Mouse (Mus musculus) heart, adult 9 months (tissue): ENCODE results near the gene Ahcy.
"Not testable (repeated sequence)": the region's sequence is repeated elsewhere in the genome, so short reads cannot be mapped to it uniquely, and the experiment has no call there.

Source experiments
- DNase-seq, 2 experiments: peaks; one replicate each; pipeline ENCODE4 v3.0.0; 2022; ENCODE audit warnings: low spot score in 2 of 2

The Ahcy gene

DNA sequence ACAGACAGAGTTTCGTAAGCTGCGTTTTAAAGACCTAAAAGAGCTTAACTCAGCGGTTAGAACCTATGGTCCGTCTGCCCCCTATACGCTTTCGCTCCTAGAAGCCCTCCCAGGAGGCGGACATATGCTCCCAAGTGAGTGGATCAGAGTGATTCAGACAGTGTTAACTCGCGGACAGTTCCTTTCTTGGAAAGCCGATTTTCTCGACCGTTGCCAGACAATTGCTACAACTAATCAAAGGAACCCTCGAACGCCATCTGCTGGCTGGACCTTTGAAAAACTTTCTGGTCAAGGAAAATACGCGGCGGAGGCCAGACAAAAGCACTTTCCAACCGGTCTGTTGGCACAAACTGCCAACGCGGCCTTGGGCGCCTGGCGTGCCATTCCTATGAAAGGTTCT lies 54.6 kb downstream of the Ahcy start:
- peak; percentile 72 to 87 for DNase-seq

- DNase-seq = peak; percentile 56 to 64
Measured at GRCm38 (mm10) chr2:155018762-155019641, 55.3 kb downstream of the Ahcy start.

DNA sequence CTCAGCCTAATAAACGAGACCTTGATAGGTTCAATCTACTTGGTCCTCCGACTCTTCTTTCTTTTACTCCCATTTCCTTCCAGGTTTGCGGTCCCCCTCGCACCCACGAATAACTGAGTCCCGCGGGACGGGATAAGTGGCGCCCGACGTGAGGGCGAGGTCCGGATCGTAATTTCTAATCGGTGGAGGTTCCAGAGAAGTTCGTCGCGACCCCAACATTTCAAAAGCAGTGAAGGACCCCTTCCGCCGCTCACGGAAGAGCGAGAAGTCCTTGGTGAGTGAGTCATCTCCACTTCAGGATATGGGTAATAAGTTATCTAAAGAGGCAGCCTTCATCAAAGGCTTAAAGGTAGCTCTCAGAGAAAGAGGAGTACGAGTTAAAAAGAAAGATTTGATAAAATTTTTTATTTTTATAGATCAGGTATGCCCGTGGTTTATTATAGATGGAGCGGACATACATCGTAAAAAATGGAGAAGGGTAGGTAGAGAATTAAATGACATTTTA lies 56.0 kb downstream of the Ahcy start, which contains the start of gene Gm14226:
Gene Gm14226 (plus strand): TSS at position 16 of the 505 bp plus-strand sequence.
- not testable (repeated sequence) for DNase-seq

DNA sequence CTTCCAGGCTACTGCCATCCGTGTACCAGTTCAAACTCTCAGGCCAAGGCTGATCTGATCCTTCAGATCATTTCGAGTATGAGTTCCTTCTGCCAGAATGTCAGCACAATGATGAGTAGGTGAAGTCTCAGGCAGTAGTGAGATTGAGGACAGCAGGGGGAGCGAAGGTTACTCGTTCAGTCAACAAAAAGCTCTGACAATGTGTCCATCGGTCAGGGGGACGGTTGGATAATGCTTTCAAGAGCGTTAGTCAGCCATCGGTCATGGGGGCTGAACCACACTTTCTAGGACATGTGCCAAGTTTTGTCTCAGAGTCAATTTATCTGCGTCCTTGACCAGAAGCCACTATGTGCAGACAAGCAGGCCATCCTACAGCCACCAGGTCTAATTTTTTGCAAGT lies 57.5 kb downstream of the Ahcy start:
- not testable (repeated sequence) for DNase-seq

DNA sequence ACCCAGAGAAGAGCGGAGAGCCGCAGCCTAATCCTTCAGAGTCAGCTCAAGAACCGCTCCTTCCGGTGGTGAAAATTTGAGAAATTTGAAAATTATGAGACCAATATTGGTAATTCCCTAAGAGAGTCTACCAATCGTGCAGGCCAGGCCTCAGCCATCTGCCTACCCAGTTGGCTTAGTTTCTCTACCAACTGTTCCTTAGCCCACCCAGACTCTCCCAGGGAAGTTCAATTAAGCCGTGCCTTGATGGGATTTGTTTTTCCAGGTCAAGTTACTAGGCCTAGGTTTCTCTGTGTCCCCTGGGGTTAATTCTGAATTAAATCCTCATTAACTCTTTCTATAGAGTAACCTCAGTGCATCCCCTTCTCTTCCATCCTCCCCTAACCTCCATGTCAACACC lies 61.3 kb downstream of the Ahcy start:
- no peak for DNase-seq

DNA sequence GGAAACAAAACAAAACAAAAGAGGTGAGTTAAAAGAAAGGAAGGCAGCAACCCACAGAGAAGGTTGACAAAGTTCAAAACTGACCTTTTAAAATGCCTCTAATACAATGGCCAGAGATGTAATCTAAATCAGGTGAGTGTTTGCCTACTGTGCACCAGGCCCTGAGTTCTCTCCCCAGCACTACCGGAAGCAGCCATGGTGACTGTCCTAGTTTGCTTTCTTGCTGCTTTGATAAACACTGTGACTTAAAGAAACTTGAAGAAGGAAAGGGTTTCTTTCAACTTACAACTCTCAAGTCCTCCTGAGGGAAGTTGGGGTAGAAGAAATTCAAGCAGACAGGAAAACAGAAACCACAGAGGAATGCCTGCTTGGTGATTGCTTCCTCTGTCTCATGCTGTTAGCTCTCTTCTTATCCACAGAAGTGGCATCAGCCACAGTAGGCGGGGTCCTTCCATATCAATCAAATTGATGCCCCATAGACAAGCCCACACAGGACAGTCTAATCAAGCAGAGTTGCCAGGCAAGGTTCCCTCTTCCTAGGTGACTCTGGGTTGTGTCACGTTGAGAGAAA lies 63.1 kb downstream of the Ahcy start:
- DNase-seq = no peak
